Mouse (Mus musculus) layer of hippocampus, postnatal 25 days (tissue): ENCODE data around the gene Mael. TPM values are rescaled to one million over a fixed set of nuclear protein-coding genes. Genes with fewer than 3 reads are reported as not detected.
A peak's percentile ranks its signal among the peaks of the same experiment; 100 is the strongest.

Experiments used
- DNase-seq, 2 experiments: peaks; one replicate each; pipeline ENCODE4 v3.0.0; 2022; ENCODE audit warnings: mixed read lengths in 2 of 2, low spot score in 1 of 2; ENCODE audit errors: extremely low spot score in 1 of 2
- total RNA-seq, 2 experiments: library from RNA; stranded (reverse); gene quantifications; 2 replicates each; pipeline ENCODE4 v1.2.3; 2021

Mael gene
- total RNA-seq: under 1 TPM in 1 of 2 experiments, not detected in 1; 0.31 TPM

GRCm38 (mm10) chr1:166238315-166238969, at the start of gene Mael:
Mael (minus strand) TSS chr1:166238747.
- no peak for DNase-seq

DNA sequence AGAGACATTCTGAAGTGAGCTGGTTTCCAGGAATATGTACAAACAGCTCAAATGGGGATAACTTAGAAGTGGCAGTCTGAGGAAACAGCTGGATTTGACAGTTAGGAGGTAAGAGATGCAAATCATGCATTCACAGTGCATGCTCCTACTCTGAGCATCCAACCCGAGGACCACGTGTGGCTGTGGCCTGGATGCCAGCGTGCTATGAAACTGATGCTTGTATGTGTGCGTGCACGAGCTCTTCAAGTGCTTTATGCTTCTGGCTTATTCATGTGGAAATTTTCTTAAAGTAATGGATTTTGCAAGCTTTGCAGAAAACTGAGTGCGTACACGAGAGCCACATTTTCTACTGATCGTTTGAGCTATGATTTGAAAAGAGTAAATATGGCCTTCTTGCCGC, 47.7 kb upstream of the Mael start:
- no peak for DNase-seq

DNA sequence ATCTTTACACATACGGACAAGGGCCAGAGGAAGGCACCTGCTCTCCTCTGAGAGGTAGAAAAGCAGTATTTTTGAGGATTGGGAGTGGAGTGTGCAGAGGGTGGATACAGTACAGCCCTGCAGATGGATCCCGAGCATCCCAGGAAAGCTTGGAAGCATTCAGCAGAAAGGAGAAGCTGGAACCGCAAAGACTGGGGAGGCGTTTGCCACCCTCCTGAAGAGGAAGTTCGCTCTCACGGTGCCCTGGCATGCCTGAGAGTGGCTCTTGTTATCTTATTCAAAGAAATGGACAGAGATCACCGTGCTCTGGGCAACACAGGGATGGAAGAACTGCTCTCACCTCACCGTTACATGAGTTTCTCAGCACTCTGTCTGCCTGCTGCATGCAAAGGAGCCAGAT, 45.8 kb upstream of the Mael start:
- DNase-seq: no peak

DNA sequence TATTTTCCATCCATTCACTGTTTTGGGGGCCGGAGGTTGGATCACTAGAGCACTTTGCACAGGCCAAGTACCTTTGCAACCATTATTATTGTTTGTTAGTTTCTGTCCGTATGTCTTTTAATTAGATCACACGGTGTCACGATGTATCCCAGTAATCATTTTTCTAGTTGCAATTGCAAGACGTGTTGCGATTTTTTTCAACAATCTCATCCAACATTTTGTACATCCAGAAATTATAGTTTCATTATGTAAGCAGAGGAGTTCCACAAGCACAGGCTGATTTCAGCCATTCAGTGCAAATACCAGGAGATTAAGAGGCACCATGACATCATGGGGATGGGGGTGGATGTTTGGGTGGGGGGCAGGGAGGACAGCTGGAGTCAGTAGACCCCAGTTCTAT, 44.9 kb upstream of the Mael start:
- DNase-seq: no peak

GRCm38 (mm10) chr1:166282597-166283210, 44.2 kb upstream of the Mael start:
- peak in 1 of 2 experiments; percentile 58 for DNase-seq

DNA sequence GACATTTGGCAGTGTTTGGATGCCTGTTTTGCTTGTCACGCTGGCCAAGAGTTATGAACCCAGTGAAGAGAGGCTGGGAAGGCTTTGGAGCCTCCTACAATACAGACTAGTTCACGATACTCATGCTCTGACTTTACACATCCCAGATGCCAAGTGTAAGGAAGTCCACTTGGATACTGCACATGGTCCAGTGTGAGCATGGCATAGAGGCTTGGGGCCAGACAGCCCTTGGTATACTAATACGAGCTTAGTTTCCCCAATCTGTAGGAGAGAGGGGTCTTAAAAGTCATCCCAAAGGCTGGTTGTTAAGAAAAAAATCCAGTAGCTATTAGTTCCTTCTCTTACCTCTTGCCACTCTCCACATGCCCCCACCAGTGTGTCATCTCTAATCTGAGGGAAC, 43.3 kb upstream of the Mael start:
- DNase-seq: no peak

DNA sequence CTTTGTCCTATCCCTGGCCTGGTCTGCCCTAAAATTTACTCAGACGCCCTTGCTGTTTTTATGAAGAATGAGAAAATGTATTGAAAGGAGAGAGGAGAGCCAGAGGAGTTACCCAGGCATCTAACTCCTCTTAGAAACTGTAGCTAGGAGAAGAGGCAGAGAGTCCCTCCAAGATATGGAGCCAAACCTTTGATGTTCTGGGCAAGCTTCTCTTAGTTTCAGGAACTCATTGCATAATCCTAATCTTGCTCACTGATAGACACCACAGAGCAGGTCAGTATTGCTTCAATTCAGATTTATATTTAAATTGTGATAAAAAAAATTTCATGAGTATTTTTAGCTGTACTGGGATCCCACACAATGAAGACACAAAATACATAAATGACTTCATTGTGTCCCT, 42.7 kb upstream of the Mael start:
- DNase-seq: no peak

DNA sequence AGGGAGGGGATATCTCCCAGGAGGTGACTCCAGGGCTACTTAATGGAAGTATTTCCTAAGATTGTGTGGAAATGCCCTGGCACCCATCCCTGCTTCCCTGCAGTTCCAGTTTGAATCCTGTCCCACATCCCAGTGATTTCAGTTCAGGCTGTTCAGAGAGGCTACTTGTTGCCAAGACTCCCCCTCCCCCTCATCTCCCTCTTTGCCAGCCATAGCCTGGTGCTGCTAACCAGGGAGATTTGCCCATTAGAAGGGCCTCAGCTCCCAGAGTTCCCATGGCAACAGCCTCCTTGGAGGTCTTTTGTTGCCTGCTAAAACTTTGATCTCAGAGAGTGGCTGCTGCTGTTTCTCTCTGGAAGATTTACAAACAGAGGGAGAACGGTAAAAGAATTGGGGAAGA, 42.0 kb upstream of the Mael start:
- DNase-seq: peak in 1 of 2 experiments; percentile 51

DNA sequence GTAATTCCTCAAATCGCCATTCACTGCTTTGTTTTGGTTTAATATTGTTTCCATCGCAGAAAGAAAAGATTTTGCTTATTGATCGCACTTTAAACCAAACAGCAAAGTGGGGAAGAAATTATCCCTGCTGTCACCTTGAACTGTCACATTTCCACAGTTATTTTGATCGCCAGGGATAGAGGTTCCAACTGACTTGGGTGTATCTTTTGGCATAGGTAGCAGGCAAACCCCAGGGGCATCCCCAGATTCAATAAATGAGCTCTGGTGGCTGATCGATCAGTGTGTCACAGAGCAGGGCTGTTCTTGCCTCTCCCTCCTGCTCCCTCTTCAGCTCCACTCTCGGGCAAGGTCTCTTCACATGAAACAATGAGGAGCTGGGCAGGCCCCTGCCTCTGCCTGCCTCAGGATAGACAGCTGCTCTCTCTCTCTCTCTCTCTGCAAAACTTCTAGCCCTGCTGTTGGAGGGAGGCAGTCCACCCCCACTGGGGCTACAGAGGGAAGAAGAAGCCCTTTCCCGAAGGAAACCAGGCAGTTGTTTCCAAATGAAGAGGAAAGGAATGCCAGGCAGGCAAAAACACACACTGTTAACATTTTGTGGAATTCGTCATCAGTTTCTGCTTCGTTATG, 41.1 kb upstream of the Mael start:
- no peak for DNase-seq

DNA sequence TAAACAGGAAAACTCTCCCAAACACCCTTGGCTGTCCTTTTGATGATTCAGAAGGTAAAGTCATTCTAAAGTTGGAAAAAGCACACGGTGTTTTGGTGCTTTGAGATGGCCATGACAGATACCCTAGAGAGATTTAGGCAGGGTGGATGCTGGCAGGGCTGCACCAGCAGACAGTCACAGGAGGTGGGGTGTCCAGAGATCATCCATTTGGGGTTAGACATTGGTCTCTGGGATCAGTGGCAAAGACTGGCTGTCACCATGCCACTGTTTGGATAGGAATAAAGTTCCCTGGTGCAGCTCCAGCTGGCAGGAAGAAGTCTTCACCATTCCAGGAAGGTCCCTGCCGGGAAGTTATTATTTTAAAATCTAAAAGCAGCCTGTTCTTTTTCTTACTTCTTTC, 40.2 kb upstream of the Mael start:
- DNase-seq: peak in 1 of 2 experiments; percentile 39

GRCm38 (mm10) chr1:166268218-166268617, 29.7 kb upstream of the Mael start:
- DNase-seq: no peak

GRCm38 (mm10) chr1:166266918-166267317, 28.4 kb upstream of the Mael start:
- no peak for DNase-seq

- DNase-seq: no peak
These were observed 27.6 kb upstream of the Mael start for GRCm38 (mm10) chr1:166266001-166266705.

GRCm38 (mm10) chr1:166259526-166259925, 21.0 kb upstream of the Mael start:
- DNase-seq: no peak

DNA sequence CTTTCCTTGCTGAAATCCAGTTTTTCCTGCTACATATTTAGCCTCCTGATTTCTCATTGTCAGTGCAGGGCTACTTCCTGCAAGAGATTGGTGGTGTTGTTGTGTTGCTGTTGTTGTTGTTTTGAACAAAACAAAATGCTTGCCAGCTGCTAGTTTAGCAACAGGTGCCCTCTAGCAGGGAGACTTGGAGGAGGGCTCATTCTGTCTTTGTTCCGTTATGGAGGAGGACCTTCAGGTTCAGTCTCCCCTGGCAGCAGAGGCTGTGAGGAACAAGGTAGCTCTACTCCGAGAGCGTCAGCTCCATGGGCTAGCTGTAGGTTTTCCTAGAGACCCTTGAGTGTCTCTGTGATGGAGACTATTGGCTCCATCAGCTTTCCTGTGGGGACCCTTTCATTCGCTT, 18.4 kb upstream of the Mael start:
- DNase-seq: no peak

DNA sequence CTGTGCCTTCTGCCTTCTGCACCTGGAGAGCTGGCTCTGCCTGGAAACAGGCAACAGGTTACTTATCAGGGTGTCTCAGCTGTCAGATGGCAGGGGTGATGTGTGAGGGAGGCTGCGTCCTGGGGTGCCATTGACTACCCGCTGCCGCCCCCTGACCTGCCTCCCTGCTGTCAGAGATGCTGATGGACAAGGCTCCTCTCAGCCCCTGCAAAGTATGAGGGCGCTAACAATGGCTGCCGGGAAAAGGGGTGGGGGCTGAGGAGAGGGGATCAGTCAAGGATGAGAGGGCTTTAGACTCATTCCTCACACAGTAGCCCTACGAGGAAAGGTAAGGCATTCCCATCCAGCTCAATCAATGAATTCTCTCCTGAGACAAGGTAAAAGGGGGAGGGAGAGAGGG, 17.8 kb upstream of the Mael start:
- DNase-seq: no peak

DNA sequence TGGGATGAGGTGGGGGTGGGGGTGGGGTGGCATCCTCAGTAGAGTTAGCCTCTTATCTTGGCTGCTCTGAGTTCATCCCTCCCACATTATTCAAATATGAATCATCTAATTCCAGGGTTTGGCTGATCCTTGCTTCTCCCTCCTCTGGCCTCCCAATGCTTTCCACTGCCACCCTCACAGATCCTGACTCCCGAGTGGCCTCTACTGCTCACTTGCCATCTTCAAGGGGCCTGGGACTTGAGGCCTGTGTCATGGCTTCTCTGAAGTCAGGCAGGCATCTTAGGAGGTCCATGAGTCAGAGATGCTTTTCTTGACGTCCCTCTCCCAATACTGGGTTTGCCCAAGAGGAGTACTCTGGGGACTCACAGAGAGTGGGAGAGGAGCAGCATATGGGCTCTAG, 17.1 kb upstream of the Mael start:
- no peak for DNase-seq

GRCm38 (mm10) chr1:166255091-166255490, 16.5 kb upstream of the Mael start:
- DNase-seq: no peak

- DNase-seq: peak; percentile 48 to 61
These were observed 15.6 kb upstream of the Mael start, which contains the start of gene Ildr2 for GRCm38 (mm10) chr1:166253898-166254894. Ildr2 (plus strand) TSS chr1:166254139.

- peak in 1 of 2 experiments; percentile 18 for DNase-seq
These were observed 5.7 kb upstream of the Mael start for GRCm38 (mm10) chr1:166244285-166244684.
